Mouse (Mus musculus): ENCODE data around the gene Tmem107. TPM values are rescaled to one million over a fixed set of nuclear protein-coding genes. Genes with fewer than 3 reads are reported as not detected.

Tmem107 gene
- polyA plus RNA-seq, 1 experiment from 2014 or later = 61.0 TPM

DNA sequence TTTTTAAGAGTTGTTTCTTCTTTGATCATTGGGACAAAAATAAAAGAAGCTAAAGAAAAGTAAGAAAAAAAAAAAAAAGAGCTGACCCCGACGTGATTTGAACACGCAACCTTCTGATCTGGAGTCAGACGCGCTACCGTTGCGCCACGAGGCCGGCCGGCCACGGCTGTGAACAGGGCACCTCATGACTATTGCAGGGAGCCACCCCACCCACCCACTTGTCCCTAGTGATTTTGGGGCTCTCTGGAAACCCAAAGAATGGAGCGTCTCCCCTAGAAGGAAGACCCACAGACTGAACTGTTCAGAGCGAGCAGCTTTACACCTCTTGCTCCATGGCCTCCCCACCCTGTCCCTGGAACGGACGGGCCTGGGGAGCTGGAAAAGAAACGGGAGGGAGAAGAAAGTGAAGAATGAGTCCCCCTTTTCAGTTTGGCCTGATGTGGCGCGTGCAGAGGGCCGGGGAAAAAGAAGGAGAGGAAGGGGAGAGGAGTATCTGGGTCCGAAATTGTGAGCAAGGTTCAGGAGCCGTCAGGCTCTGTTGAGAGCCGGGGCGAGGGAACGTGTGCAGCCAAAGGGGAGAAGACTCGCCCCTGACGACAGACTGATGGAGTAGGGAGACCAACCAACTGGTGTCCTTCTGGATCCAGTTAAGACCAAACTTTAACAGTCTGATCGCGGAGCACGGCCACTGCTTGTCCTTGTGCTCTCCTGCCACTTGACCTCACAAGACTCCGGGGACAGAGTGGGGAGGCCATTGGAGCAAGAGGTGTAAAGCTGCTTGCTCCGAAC lies 7.0 kb upstream of the Tmem107 start:
- Histone ChIP-seq H3K9ac (replicated peaks; ENCODE audit: low read length) (peak overlapping the region; percentile 71), H3K27ac (ENCODE audit: low read length) (peak overlapping the region; percentile 87)

DNA sequence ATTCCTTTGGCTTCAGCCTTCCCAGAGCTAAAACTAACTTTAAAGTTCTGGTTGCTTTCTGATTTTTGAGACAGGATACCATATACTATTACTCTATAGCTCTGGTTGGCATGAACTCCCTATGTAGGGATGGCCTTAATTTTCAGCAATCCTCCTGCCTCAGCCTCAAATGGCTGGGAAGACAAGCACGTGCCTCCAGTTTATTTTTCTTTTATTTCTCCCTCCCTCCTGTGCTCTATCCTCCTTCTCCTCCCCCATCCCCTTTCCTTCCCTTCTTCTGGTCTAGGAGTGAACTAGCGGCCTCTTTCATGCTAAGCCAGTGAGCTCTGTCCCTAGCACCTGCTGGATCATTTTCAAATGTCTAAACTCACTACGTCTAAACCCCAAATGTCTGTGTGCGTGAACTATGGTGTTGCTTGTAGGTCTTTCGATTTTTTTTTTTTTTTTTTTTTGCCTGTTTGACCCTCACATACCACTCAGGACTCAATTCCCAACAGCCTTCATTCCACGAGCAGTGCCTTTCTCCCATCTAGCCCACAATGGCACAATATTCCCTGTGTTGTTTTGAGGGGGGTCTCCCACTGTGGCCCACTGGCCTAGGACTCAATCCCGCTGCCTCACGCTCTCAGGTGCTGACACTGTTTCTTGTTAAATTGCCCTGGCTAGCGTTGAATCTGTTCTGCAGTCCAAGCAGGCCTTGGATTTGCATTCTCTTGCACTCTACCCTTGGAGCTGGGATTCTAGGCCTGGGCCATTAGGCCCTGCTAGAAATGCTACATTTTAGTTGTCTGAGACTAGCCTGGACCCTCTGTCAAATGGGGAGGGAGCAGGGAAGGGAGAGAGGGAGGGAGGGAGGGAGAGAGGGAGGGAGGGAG lies 6.1 kb upstream of the Tmem107 start:
- H3K9me3 ChIP-seq (ENCODE audit: low read length) = no peaks in the 10 kb centered on the region
- no peak for ATAC-seq (ENCODE audit: low FRiP score, low TSS enrichment)
- peak overlapping the region; percentile 71 for H3K9ac ChIP-seq (replicated peaks; ENCODE audit: low read length)
- peak overlapping the region; percentile 79 for H3K4me3 ChIP-seq (ENCODE audit: low read length)
- peaks cover 36% of the 10 kb centered on the region for H3K4me1 ChIP-seq (ENCODE audit: insufficient read depth, low read length)
- H3K36me3 ChIP-seq (ENCODE audit: insufficient read depth, low read length) = no peaks in the 10 kb centered on the region
- WGBS = 57% methylated on average over 9 of the region's 9 CpGs
- H3K27me3 ChIP-seq (ENCODE audit: insufficient read depth, low read length) = no peaks in the 10 kb centered on the region
- peak overlapping the region; percentile 79; the same call in 1 of the 2 replicates for H3K27ac ChIP-seq (ENCODE audit: low read length)
- H3K4me2 ChIP-seq (replicated peaks; ENCODE audit: low read depth, low read length) = peak overlapping the region; percentile 85

More for the DNA sequence above, 7.0 kb upstream of the Tmem107 start:
- Histone ChIP-seq H3K4me1 (ENCODE audit: insufficient read depth, low read length) (peaks cover 38% of the 10 kb centered on the region), H3K4me3 (ENCODE audit: low read length) (peak overlapping the region; percentile 79), H3K27me3 (ENCODE audit: insufficient read depth, low read length) (no peaks in the 10 kb centered on the region), H3K36me3 (ENCODE audit: insufficient read depth, low read length) (no peaks in the 10 kb centered on the region), H3K4me2 (replicated peaks; ENCODE audit: low read depth, low read length) (peak overlapping the region; percentile 85), H3K9me3 (ENCODE audit: low read length) (no peaks in the 10 kb centered on the region)
- peak; percentile 27; the same call in 1 of the 2 replicates for ATAC-seq (ENCODE audit: low FRiP score, low TSS enrichment)
- WGBS = under 1% methylated on average over 31 of the region's 31 CpGs

DNA sequence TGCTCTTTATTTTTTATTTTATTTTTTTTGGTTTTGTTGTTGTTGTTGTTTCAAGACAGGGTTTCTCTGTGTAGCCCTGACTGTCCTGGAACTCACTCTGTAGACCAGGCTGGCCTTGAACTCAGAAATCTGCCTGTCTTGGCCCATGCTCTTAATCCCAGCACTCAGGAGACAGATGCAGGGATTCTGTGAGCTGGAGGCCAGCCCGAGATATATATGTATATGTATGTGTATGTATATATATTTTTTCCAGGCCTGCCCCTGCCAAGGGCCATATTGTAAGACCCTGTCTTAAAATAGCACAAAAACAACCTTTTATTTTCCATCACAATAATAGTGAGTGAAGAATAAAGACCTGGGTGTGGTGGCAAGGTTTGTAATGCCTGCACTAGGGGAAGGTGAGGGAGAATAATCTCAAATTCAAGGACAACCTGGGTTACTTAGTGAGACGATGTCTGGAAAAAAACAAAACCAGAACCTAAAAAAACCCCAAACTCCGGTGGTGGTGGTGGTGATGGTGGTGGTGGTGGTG lies 5.1 kb upstream of the Tmem107 start:
- H3K4me3 ChIP-seq (ENCODE audit: low read length) = no peak overlapping the region
- H3K36me3 ChIP-seq (ENCODE audit: insufficient read depth, low read length) = no peaks in the 10 kb centered on the region
- no peak overlapping the region for H3K27ac ChIP-seq (ENCODE audit: low read length)
- 76% methylated on average over 3 of the region's 3 CpGs for WGBS
- H3K4me2 ChIP-seq (replicated peaks; ENCODE audit: low read depth, low read length) = peak overlapping the region; percentile 85
- no peaks in the 10 kb centered on the region for H3K9me3 ChIP-seq (ENCODE audit: low read length)
- ATAC-seq (ENCODE audit: low FRiP score, low TSS enrichment) = no peak
- peaks cover 39% of the 10 kb centered on the region for H3K4me1 ChIP-seq (ENCODE audit: insufficient read depth, low read length)
- no peak overlapping the region for H3K9ac ChIP-seq (replicated peaks; ENCODE audit: low read length)
- H3K27me3 ChIP-seq (ENCODE audit: insufficient read depth, low read length) = no peaks in the 10 kb centered on the region

DNA sequence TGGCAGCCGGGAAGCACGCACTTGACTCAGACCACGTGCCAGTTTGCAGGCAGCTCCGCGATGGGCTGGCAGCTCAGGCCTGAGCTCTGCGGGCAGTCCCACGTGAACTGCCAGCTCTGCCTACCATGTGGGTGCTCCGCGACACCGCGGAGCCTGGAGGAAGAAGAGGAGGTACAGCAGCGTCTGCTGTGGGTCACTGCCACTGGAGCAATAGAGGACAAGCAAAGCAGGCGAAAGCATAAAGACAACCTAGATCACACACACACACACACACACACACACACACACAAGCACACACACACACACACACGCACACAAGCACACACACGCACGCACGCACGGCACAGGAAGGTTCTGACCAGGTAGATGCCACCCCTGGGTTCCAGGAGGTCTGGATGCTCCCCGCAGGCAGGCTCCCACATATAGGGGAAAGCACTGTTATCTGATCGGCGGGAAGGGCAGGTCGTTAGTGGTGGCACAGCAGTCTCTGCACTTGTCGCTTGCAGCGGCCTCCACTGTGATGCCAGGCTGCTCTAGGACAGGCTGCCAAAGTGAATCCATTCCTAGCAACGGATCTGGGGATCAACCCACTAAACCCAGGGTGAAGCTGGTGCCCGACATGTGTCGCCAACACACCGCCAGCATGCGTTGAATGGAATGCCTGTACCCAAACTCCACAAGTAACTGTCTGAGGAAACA lies 4.3 kb upstream of the Tmem107 start:
- no peak for ATAC-seq (ENCODE audit: low FRiP score, low TSS enrichment)
- no peaks in the 10 kb centered on the region for H3K27me3 ChIP-seq (ENCODE audit: insufficient read depth, low read length)
- no peak overlapping the region for H3K27ac ChIP-seq (ENCODE audit: low read length)
- WGBS = 2% methylated on average over 29 of the region's 29 CpGs
- H3K9ac ChIP-seq (replicated peaks; ENCODE audit: low read length) = peak overlapping the region; percentile 57
- no peaks in the 10 kb centered on the region for H3K36me3 ChIP-seq (ENCODE audit: insufficient read depth, low read length)
- peaks cover 35% of the 10 kb centered on the region for H3K4me1 ChIP-seq (ENCODE audit: insufficient read depth, low read length)
- peak overlapping the region; percentile 46 for H3K4me3 ChIP-seq (ENCODE audit: low read length)
- H3K9me3 ChIP-seq (ENCODE audit: low read length) = no peaks in the 10 kb centered on the region
- peak overlapping the region; percentile 85 for H3K4me2 ChIP-seq (replicated peaks; ENCODE audit: low read depth, low read length)

DNA sequence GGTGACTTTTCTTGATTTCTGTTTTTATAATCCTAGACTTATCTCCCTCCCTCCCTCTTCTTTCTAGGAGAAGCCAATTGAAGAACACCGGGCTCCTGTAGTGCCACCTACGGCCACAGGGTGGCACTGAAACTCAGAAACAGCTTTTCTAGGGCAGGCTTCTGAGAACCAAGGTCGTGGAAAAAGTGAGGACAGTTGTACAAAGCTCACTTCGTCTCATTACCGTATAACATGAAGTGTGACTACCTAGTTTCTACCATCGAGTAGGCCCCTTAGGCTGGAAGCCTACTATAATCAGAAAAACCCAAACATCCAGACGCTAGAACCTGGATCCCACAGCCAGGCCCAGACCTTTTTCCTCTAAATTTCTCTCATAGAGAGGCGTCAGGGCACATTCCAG lies 3.6 kb upstream of the Tmem107 start:
- 10% methylated on average over 8 of the region's 8 CpGs for WGBS
- Histone ChIP-seq H3K4me1 (ENCODE audit: insufficient read depth, low read length) (peaks cover 34% of the 10 kb centered on the region), H3K27ac (ENCODE audit: low read length) (peak overlapping the region; percentile 27; the same call in 1 of the 2 replicates)

DNA sequence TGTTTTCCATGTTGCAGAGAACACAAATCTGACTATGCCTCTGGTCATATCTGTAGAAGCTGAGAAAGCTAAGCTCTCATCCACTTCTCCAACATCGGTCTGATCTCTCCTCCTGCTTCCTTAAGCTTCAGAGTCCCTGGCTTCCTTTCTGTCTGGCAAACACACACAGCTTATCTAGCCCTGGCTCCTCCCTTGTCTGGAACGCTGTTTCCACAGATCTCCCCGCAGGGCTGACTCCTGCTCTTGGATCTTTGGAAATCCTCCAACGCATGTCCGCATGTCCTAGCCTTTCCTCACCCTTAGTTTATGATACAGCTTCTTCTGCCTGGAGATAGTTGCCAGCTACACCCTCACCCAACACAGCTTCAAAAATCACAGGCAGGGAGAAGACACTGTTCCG lies 3.0 kb upstream of the Tmem107 start:
- Histone ChIP-seq H3K4me2 (replicated peaks; ENCODE audit: low read depth, low read length) (no peak overlapping the region), H3K9ac (replicated peaks; ENCODE audit: low read length) (no peak overlapping the region), H3K4me1 (ENCODE audit: insufficient read depth, low read length) (peaks cover 37% of the 10 kb centered on the region), H3K27me3 (ENCODE audit: insufficient read depth, low read length) (no peaks in the 10 kb centered on the region), H3K27ac (ENCODE audit: low read length) (peak overlapping the region; percentile 27; the same call in 1 of the 2 replicates), H3K36me3 (ENCODE audit: insufficient read depth, low read length) (no peaks in the 10 kb centered on the region), H3K9me3 (ENCODE audit: low read length) (no peaks in the 10 kb centered on the region), H3K4me3 (ENCODE audit: low read length) (peak overlapping the region; percentile 46; the same call in 1 of the 2 replicates)
- 62% methylated on average over 6 of the region's 6 CpGs for whole genome bisulfite sequencing
- no peak for ATAC-seq (ENCODE audit: low FRiP score, low TSS enrichment)

More for the DNA sequence above, 3.6 kb upstream of the Tmem107 start:
- Histone ChIP-seq H3K9ac (replicated peaks; ENCODE audit: low read length) (no peak overlapping the region; the same call in 1 of the 2 replicates), H3K36me3 (ENCODE audit: insufficient read depth, low read length) (no peaks in the 10 kb centered on the region), H3K4me3 (ENCODE audit: low read length) (peak overlapping the region; percentile 46), H3K9me3 (ENCODE audit: low read length) (no peaks in the 10 kb centered on the region), H3K27me3 (ENCODE audit: insufficient read depth, low read length) (no peaks in the 10 kb centered on the region), H3K4me2 (replicated peaks; ENCODE audit: low read depth, low read length) (peak overlapping the region; percentile 85)
- no peak for ATAC-seq (ENCODE audit: low FRiP score, low TSS enrichment)

DNA sequence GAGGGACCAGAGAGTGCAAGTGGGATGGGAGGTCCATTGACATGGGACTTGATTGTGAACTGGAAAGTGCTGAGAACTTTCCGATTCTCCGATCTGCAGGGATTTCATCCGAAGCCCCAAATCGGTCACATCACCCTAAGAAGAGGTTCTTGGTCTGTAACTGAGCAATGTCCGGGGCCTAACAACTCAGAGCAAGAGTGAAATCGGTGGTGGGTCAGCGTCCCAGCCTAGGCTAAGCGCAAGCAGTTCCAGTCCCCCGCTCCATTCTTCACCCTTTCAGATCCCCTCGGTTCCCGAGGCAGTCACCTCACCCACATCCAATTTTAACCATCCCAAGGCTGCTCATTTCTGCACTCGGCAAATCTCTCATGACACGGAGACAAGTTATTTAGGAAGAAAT lies 513 bp upstream of the Tmem107 start:
- H3K4me1 ChIP-seq (ENCODE audit: insufficient read depth, low read length) = peaks cover 32% of the 10 kb centered on the region
- H3K27ac ChIP-seq (ENCODE audit: low read length) = peak overlapping the region; percentile 91
- H3K4me2 ChIP-seq (replicated peaks; ENCODE audit: low read depth, low read length) = peak overlapping the region; percentile 68
- peak overlapping the region; percentile 56 for H3K4me3 ChIP-seq (ENCODE audit: low read length)
- H3K36me3 ChIP-seq (ENCODE audit: insufficient read depth, low read length) = no peaks in the 10 kb centered on the region
- ATAC-seq (ENCODE audit: low FRiP score, low TSS enrichment) = no peak
- peak overlapping the region; percentile 81 for H3K9ac ChIP-seq (replicated peaks; ENCODE audit: low read length)
- H3K9me3 ChIP-seq (ENCODE audit: low read length) = no peaks in the 10 kb centered on the region
- 1% methylated on average over 13 of the region's 13 CpGs for WGBS
- H3K27me3 ChIP-seq (ENCODE audit: insufficient read depth, low read length) = no peaks in the 10 kb centered on the region

DNA sequence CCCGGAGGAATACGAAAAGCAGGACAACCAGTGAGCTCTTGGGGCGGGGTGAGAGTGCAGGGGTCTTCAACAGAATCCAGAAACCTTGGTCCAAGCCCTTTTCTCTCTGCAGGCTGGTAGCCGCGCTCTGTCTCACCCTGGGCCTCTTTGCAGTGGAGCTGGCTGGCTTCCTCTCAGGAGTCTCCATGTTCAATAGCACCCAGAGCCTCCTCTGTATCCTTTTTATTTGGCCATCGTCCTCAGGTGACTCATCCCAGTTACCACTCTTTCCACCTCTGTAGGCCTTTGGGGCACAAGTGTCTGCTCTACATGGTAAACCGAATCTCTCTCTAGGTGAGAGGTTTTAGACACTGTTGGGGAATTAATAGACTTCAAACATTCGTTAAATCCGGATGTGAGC lies 656 bp downstream of the Tmem107 start:
- peak overlapping the region; percentile 68 for H3K4me2 ChIP-seq (replicated peaks; ENCODE audit: low read depth, low read length)
- ATAC-seq (ENCODE audit: low FRiP score, low TSS enrichment) = no peak
- H3K4me3 ChIP-seq (ENCODE audit: low read length) = peak overlapping the region; percentile 56
- WGBS = 22% methylated on average over 9 of the region's 9 CpGs
- no peaks in the 10 kb centered on the region for H3K9me3 ChIP-seq (ENCODE audit: low read length)
- H3K27ac ChIP-seq (ENCODE audit: low read length) = peak overlapping the region; percentile 59
- peak overlapping the region; percentile 81 for H3K9ac ChIP-seq (replicated peaks; ENCODE audit: low read length)
- no peaks in the 10 kb centered on the region for H3K36me3 ChIP-seq (ENCODE audit: insufficient read depth, low read length)
- no peaks in the 10 kb centered on the region for H3K27me3 ChIP-seq (ENCODE audit: insufficient read depth, low read length)
- peaks cover 26% of the 10 kb centered on the region for H3K4me1 ChIP-seq (ENCODE audit: insufficient read depth, low read length)

DNA sequence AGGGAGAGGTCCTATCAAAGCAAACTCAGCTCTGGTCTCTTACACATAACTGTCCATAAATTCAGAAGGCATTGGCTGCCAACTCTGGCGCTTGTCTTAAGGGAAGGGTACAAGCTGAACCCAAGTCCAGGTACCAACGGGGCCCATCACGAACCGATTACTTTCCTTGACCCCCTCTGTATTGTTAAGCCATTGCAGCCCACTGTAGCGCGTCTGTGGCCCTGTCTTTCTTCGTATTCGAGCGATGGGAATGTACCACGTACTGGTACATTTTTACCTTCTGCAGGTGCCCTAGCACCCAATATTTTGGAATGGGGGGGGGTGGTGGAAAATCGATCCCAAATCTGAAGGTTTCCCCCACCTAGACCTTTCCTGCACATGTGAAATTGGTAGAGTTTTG lies 1.6 kb downstream of the Tmem107 start:
- peak overlapping the region; percentile 41 for H3K4me3 ChIP-seq (ENCODE audit: low read length)
- peak overlapping the region; percentile 94 for H3K27ac ChIP-seq (ENCODE audit: low read length)
- peaks cover 18% of the 10 kb centered on the region for H3K4me1 ChIP-seq (ENCODE audit: insufficient read depth, low read length)
- no peaks in the 10 kb centered on the region for H3K27me3 ChIP-seq (ENCODE audit: insufficient read depth, low read length)
- peak overlapping the region; percentile 69 for H3K9ac ChIP-seq (replicated peaks; ENCODE audit: low read length)
- H3K36me3 ChIP-seq (ENCODE audit: insufficient read depth, low read length) = no peaks in the 10 kb centered on the region
- peak overlapping the region; percentile 55 for H3K4me2 ChIP-seq (replicated peaks; ENCODE audit: low read depth, low read length)
- 87% methylated on average over 11 of the region's 11 CpGs for WGBS
- no peak for ATAC-seq (ENCODE audit: low FRiP score, low TSS enrichment)
- H3K9me3 ChIP-seq (ENCODE audit: low read length) = no peaks in the 10 kb centered on the region
